Mouse (Mus musculus) lung, postnatal 36 days (tissue): ENCODE data around the gene Sgms1.
"Not testable (repeated sequence)": the region's sequence is repeated elsewhere in the genome, so short reads cannot be mapped to it uniquely, and the experiment has no call there.

Source experiments
- DNase-seq: peaks from one replicate; pipeline ENCODE4 v3.0.0; 2022; ENCODE audit warnings: mixed read lengths

Sgms1 gene

GRCm38 (mm10) chr19:32323070-32323469 lies 66.4 kb downstream of the Sgms1 start:
- peak; percentile 50 for DNase-seq

GRCm38 (mm10) chr19:32322429-32323035 lies 67.0 kb downstream of the Sgms1 start:
- peak; percentile 82 for DNase-seq

- peak; percentile 95 for DNase-seq
Measured at GRCm38 (mm10) chr19:32320366-32320666, 69.2 kb downstream of the Sgms1 start.

- peak; percentile 73 for DNase-seq
Measured at GRCm38 (mm10) chr19:32319531-32320365, 69.8 kb downstream of the Sgms1 start.

- no peak for DNase-seq
Measured at GRCm38 (mm10) chr19:32319057-32319456, 70.5 kb downstream of the Sgms1 start.

GRCm38 (mm10) chr19:32317347-32317746 lies 72.2 kb downstream of the Sgms1 start:
- DNase-seq = not testable (repeated sequence)

- no peak for DNase-seq
Measured at GRCm38 (mm10) chr19:32313304-32313703, 76.2 kb downstream of the Sgms1 start.

GRCm38 (mm10) chr19:32311762-32312161 lies 77.8 kb downstream of the Sgms1 start:
- no peak for DNase-seq

- peak; percentile 18 for DNase-seq
Measured at GRCm38 (mm10) chr19:32311063-32311462, 78.5 kb downstream of the Sgms1 start.

GRCm38 (mm10) chr19:32310483-32310882 lies 79.0 kb downstream of the Sgms1 start:
- no peak for DNase-seq

- DNase-seq = peak; percentile 63
Measured at GRCm38 (mm10) chr19:32309346-32309745, 80.2 kb downstream of the Sgms1 start.

- no peak for DNase-seq
Measured at GRCm38 (mm10) chr19:32308311-32308710, 81.2 kb downstream of the Sgms1 start.

- peak; percentile 91 for DNase-seq
Measured at GRCm38 (mm10) chr19:32304898-32305297, 84.6 kb downstream of the Sgms1 start.

- DNase-seq = peak; percentile 94
Measured at GRCm38 (mm10) chr19:32304008-32304873, 85.3 kb downstream of the Sgms1 start.

- DNase-seq = no peak
Measured at GRCm38 (mm10) chr19:32302835-32303381, 86.6 kb downstream of the Sgms1 start.

GRCm38 (mm10) chr19:32301568-32301967 lies 87.9 kb downstream of the Sgms1 start:
- no peak for DNase-seq

- peak; percentile 80 for DNase-seq
Measured at GRCm38 (mm10) chr19:32298221-32298620, 91.3 kb downstream of the Sgms1 start.

GRCm38 (mm10) chr19:32296863-32297262 lies 92.7 kb downstream of the Sgms1 start:
- peak; percentile 34 for DNase-seq

GRCm38 (mm10) chr19:32295581-32295980 lies 93.9 kb downstream of the Sgms1 start:
- DNase-seq = no peak

- DNase-seq = peak; percentile 31
Measured at GRCm38 (mm10) chr19:32292782-32293776, 96.4 kb downstream of the Sgms1 start.

- peak; percentile 84 for DNase-seq
Measured at GRCm38 (mm10) chr19:32292067-32292739, 97.3 kb downstream of the Sgms1 start.
